Mouse (Mus musculus): ENCODE results near the gene Ajm1. TPM values are rescaled to one million over a fixed set of nuclear protein-coding genes. Genes with fewer than 3 reads are reported as not detected.

The Ajm1 gene
- polyA plus RNA-seq, 2 experiments: 0.19 to 2.5 TPM

DNA sequence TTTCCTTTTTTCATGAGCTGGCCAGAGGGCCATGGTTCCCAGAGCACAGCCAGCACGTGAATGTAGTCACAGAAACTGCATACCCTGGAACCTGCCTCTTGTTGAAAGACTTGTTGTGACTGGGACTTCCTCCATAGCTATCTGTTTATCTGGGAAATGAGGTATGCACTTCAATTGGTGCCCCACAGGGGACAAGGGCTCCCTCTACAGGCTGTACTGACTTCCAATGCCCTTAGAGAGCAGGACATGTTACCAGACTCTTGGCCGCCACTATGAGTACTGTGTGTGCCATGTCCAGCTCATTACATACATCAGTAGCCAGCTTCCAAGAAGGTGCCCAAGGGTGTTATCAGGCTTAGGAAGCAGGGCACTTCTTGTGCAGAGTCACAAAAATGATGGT lies 10.3 kb upstream of the Ajm1 start:
- WGBS: 90% methylated on average over 2 of the region's 2 CpGs
- Histone ChIP-seq H3K36me3 (ENCODE audit: control insufficient read depth, insufficient read depth, low read length) (peaks cover 88% of the 10 kb centered on the region), H3K9ac (ENCODE audit: low read depth, low read length, severe bottlenecking) (no peak overlapping the region), H3K27ac (replicated peaks; ENCODE audit: low read depth, low read length) (no peak overlapping the region), H3K4me2 (replicated peaks; ENCODE audit: low read depth, low read length, severe bottlenecking) (no peak overlapping the region), H3K27me3 (ENCODE audit: control insufficient read depth, insufficient read depth, low read length) (no peaks in the 10 kb centered on the region), H3K4me3 (replicated peaks; ENCODE audit: low read length) (no peak overlapping the region), H3K9me3 (ENCODE audit: control insufficient read depth, low read length) (no peaks in the 10 kb centered on the region), H3K4me1 (ENCODE audit: control insufficient read depth, insufficient read depth, low read length) (no peaks in the 10 kb centered on the region)
- ATAC-seq (ENCODE audit: low FRiP score, low read depth) (no peak), DNase-seq (ENCODE audit: low spot score) (no peak)
- no peak for TF ChIP-seq POLR2A (IDR thresholded peaks at IDR 0.05; ENCODE audit: borderline replicate concordance, extremely low read depth, insufficient read depth, insufficient read length)

DNA sequence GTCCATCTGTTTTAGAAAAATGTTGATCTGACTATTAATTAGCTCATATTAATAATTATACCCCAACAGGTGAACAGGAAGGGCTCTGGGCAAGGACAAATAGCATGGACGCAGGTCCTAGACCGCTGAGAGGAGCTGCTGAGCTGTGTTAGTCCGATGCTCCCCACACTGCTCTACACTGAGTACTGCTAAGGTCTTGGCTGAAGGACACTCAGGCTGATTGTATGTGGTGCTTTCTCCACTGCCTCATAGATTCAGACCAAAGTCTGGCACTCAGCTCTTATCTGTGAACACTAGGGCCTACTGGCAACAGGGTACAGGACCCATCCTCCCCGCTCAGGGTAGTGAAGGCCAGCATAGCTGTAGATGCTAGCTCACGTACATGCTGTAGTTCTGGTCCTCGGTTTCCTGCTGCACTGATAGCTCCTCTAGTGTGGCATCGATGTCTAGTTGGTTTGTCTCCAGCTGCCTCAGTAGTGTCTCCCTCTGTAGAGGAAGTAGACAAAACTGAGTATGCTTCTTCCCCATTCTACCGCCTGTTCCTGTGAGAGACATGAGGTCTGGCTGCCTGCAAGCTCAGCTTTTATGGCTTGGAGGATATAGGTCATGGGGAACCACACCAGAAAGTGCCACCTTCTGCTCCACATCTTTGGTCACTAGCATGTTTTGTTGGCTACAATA lies 6.8 kb upstream of the Ajm1 start:
- no peak overlapping the region for H3K4me3 ChIP-seq (replicated peaks; ENCODE audit: low read length)
- 91% methylated on average over 8 of the region's 8 CpGs for WGBS
- no peaks in the 10 kb centered on the region for H3K27me3 ChIP-seq (ENCODE audit: control insufficient read depth, insufficient read depth, low read length)
- H3K36me3 ChIP-seq (ENCODE audit: control insufficient read depth, insufficient read depth, low read length): peaks cover 92% of the 10 kb centered on the region
- no peak for DNase-seq (ENCODE audit: low spot score)
- no peak for ATAC-seq (ENCODE audit: low FRiP score, low read depth)
- H3K4me1 ChIP-seq (ENCODE audit: control insufficient read depth, insufficient read depth, low read length): no peaks in the 10 kb centered on the region
- no peak overlapping the region for H3K27ac ChIP-seq (replicated peaks; ENCODE audit: low read depth, low read length)
- no peak overlapping the region for H3K4me2 ChIP-seq (replicated peaks; ENCODE audit: low read depth, low read length, severe bottlenecking)
- no peaks in the 10 kb centered on the region for H3K9me3 ChIP-seq (ENCODE audit: control insufficient read depth, low read length)
- TF ChIP-seq POLR2A (IDR thresholded peaks at IDR 0.05; ENCODE audit: borderline replicate concordance, extremely low read depth, insufficient read depth, insufficient read length): no peak
- H3K9ac ChIP-seq (ENCODE audit: low read depth, low read length, severe bottlenecking): no peak overlapping the region

GRCm38 (mm10) chr2:25587290-25587689 lies 5.7 kb upstream of the Ajm1 start:
- WGBS: 82% methylated on average over 7 of the region's 8 CpGs
- Histone ChIP-seq H3K4me2 (replicated peaks; ENCODE audit: low read depth, low read length, severe bottlenecking) (no peak overlapping the region), H3K9ac (ENCODE audit: low read depth, low read length, severe bottlenecking) (no peak overlapping the region), H3K4me3 (replicated peaks; ENCODE audit: low read length) (no peak overlapping the region), H3K9me3 (ENCODE audit: control insufficient read depth, low read length) (no peaks in the 10 kb centered on the region), H3K27ac (replicated peaks; ENCODE audit: low read depth, low read length) (no peak overlapping the region), H3K36me3 (ENCODE audit: control insufficient read depth, insufficient read depth, low read length) (peaks cover 88% of the 10 kb centered on the region), H3K27me3 (ENCODE audit: control insufficient read depth, insufficient read depth, low read length) (no peaks in the 10 kb centered on the region), H3K4me1 (ENCODE audit: control insufficient read depth, insufficient read depth, low read length) (peaks cover 3% of the 10 kb centered on the region; the same call in 1 of the 2 replicates)
- no peak for DNase-seq (ENCODE audit: low spot score)
- ATAC-seq (ENCODE audit: low FRiP score, low read depth): no peak
- no peak for TF ChIP-seq POLR2A (IDR thresholded peaks at IDR 0.05; ENCODE audit: borderline replicate concordance, extremely low read depth, insufficient read depth, insufficient read length)

GRCm38 (mm10) chr2:25585601-25586000 lies 4.0 kb upstream of the Ajm1 start:
- DNase-seq (ENCODE audit: low spot score) (no peak), ATAC-seq (ENCODE audit: low FRiP score, low read depth) (no peak)
- Histone ChIP-seq H3K27me3 (ENCODE audit: control insufficient read depth, insufficient read depth, low read length) (peaks cover 7% of the 10 kb centered on the region), H3K9ac (ENCODE audit: low read depth, low read length, severe bottlenecking) (no peak overlapping the region), H3K36me3 (ENCODE audit: control insufficient read depth, insufficient read depth, low read length) (peaks cover 72% of the 10 kb centered on the region), H3K4me2 (replicated peaks; ENCODE audit: low read depth, low read length, severe bottlenecking) (no peak overlapping the region), H3K4me1 (ENCODE audit: control insufficient read depth, insufficient read depth, low read length) (peaks cover 11% of the 10 kb centered on the region; the same call in 1 of the 2 replicates), H3K27ac (replicated peaks; ENCODE audit: low read depth, low read length) (no peak overlapping the region), H3K4me3 (replicated peaks; ENCODE audit: low read length) (no peak overlapping the region), H3K9me3 (ENCODE audit: control insufficient read depth, low read length) (no peaks in the 10 kb centered on the region)
- WGBS: 84% methylated on average over 3 of the region's 3 CpGs
- no peak for TF ChIP-seq POLR2A (IDR thresholded peaks at IDR 0.05; ENCODE audit: borderline replicate concordance, extremely low read depth, insufficient read depth, insufficient read length)

DNA sequence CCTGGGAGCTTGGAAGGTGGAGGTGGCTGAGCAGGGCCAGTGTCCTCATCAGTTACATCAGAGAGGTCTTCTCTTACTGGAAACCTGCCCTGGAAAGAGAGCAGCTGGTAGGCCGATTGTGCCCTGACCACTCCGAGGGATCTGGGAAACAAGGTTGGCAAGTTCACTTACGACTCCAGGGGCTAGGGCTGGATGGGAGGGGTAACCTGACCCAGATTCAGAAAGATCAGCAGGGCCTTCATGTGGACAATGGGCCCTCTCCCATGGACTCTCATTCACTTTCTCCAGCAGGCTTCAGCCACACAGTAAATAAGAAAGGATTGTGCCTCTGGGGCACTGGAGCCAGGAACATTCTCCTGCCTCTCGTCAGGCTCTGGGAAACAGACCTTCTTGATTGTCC lies 3.3 kb upstream of the Ajm1 start:
- peaks cover 14% of the 10 kb centered on the region for H3K4me1 ChIP-seq (ENCODE audit: control insufficient read depth, insufficient read depth, low read length)
- ATAC-seq (ENCODE audit: low FRiP score, low read depth) (no peak), DNase-seq (ENCODE audit: low spot score) (no peak)
- WGBS: 87% methylated on average over 4 of the region's 4 CpGs
- no peaks in the 10 kb centered on the region for H3K9me3 ChIP-seq (ENCODE audit: control insufficient read depth, low read length)
- TF ChIP-seq POLR2A (IDR thresholded peaks at IDR 0.05; ENCODE audit: borderline replicate concordance, extremely low read depth, insufficient read depth, insufficient read length): no peak
- H3K4me3 ChIP-seq (replicated peaks; ENCODE audit: low read length): no peak overlapping the region
- peaks cover 68% of the 10 kb centered on the region for H3K36me3 ChIP-seq (ENCODE audit: control insufficient read depth, insufficient read depth, low read length)
- H3K27me3 ChIP-seq (ENCODE audit: control insufficient read depth, insufficient read depth, low read length): peaks cover 15% of the 10 kb centered on the region
- H3K4me2 ChIP-seq (replicated peaks; ENCODE audit: low read depth, low read length, severe bottlenecking): no peak overlapping the region
- no peak overlapping the region for H3K27ac ChIP-seq (replicated peaks; ENCODE audit: low read depth, low read length)
- no peak overlapping the region for H3K9ac ChIP-seq (ENCODE audit: low read depth, low read length, severe bottlenecking)

All from limb, embryonic 14.5 days (tissue).